Mouse (Mus musculus) brain, embryonic 18.5 days (tissue): ENCODE measurements at regions not wholly inside any gene's neighbourhood (a gene's known extent, or its start where the extent isn't known, plus 50 kb on each side); places are given as distances from the start of the nearest gene placed in this dataset.
A peak's percentile ranks its signal among the peaks of the same experiment; 100 is the strongest.

Experiments used
- DNase-seq: peaks from one replicate; pipeline ENCODE4 v3.0.0-alpha.2; 2012; ENCODE audit warnings: low read depth, low spot score

- no peak for DNase-seq
Measured at GRCm38 (mm10) chr5:75248279-75248678, 96.2 kb downstream of the Pdgfra start.

GRCm38 (mm10) chr5:75249671-75250070 is 97.6 kb downstream of the Pdgfra start:
- DNase-seq = no peak

- no peak for DNase-seq
Measured at GRCm38 (mm10) chr5:75253349-75253748, 101.3 kb downstream of the Pdgfra start.

- no peak for DNase-seq
Measured at GRCm38 (mm10) chr5:75253830-75254229, 101.7 kb downstream of the Pdgfra start.

- no peak for DNase-seq
Measured at GRCm38 (mm10) chr5:75256186-75256585, 104.1 kb downstream of the Pdgfra start.

GRCm38 (mm10) chr5:75257067-75257466 is 105.0 kb downstream of the Pdgfra start:
- no peak for DNase-seq

GRCm38 (mm10) chr5:75260247-75260646 is 108.2 kb downstream of the Pdgfra start:
- no peak for DNase-seq

- DNase-seq = no peak
Measured at GRCm38 (mm10) chr5:75266111-75266676, 114.1 kb downstream of the Pdgfra start.

GRCm38 (mm10) chr5:75266871-75267270 is 114.8 kb downstream of the Pdgfra start:
- no peak for DNase-seq

GRCm38 (mm10) chr5:75267766-75268165 is 115.7 kb downstream of the Pdgfra start:
- no peak for DNase-seq

GRCm38 (mm10) chr5:75278041-75278440 is 125.9 kb downstream of the Pdgfra start:
- DNase-seq = no peak

GRCm38 (mm10) chr5:75279561-75280171 is 127.6 kb downstream of the Pdgfra start:
- no peak for DNase-seq

GRCm38 (mm10) chr5:75280698-75281097 is 128.6 kb downstream of the Pdgfra start:
- DNase-seq = no peak

GRCm38 (mm10) chr5:75281510-75281909 is 129.4 kb downstream of the Pdgfra start:
- no peak for DNase-seq

- DNase-seq = no peak
Measured at GRCm38 (mm10) chr5:75282617-75283016, 130.5 kb downstream of the Pdgfra start.

GRCm38 (mm10) chr5:75283841-75284240 is 131.7 kb downstream of the Pdgfra start:
- no peak for DNase-seq

- DNase-seq = no peak
Measured at GRCm38 (mm10) chr5:75285950-75286349, 133.9 kb downstream of the Pdgfra start.

- DNase-seq = peak; percentile 20
Measured at GRCm38 (mm10) chr5:75295676-75296075, 143.6 kb downstream of the Pdgfra start.

- no peak for DNase-seq
Measured at GRCm38 (mm10) chr5:75312897-75313296, 160.8 kb downstream of the Pdgfra start.

GRCm38 (mm10) chr5:75315956-75316355 is 163.9 kb downstream of the Pdgfra start:
- no peak for DNase-seq

- no peak for DNase-seq
Measured at GRCm38 (mm10) chr5:75320536-75320935, 168.4 kb downstream of the Pdgfra start.

- DNase-seq = no peak
Measured at GRCm38 (mm10) chr5:75334050-75334449, 182.0 kb downstream of the Pdgfra start.

- no peak for DNase-seq
Measured at GRCm38 (mm10) chr5:75336454-75336853, 184.4 kb downstream of the Pdgfra start.

GRCm38 (mm10) chr5:75338439-75338838 is 186.3 kb downstream of the Pdgfra start:
- no peak for DNase-seq
